Mouse (Mus musculus): ENCODE results near the gene 2010300C02Rik. TPM values are rescaled to one million over a fixed set of nuclear protein-coding genes. Genes with fewer than 3 reads are reported as not detected.

The 2010300C02Rik gene
- polyA plus RNA-seq (2017; shearing (Covaris generic)), result 0.87 TPM

DNA sequence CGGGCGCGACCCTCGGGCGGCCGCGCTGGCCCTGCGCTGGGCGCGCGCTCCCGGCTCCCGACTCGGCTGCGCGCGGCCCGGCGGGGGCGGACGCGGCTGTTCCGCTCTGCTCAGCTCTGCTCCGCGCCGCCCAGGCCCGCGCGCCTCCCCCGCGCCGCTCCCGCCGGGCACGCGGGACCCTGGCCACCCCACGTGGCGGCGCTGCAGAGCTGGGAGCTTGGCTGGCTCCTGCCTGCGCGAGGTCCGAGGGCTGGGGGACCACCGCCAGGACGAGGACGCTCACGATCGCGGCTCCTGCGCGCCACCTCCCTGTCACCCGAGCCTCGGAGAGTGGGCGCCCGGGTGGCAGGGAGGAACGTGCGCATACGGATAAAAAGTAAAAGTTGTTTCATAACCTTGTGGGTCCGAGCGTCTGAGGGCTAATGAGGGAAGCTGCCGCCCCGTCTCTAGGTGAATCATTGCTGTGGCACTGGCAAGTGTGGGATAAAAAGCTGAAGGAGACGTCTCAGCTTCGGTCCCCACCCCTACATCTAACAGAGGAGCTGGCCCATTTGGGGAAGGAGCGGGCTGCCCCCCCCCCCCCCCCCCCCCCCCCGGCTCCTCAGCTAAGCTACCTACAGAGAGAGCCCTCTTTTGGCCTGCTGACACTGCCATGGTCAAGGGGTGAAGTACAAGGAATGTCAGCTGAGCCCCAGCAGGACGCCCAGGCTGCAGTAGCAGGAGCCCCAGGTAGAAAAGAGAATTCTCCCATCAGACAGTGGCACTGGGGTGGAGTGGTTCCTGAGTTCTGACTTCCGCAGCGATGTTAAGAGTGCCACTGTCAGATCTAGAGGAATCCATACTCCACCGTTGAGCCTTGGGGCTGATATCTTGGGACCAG is at the start of gene 2010300C02Rik:
TSS of gene 2010300C02Rik (minus strand) at position 325 of the 880 bp plus-strand sequence.

Other genes starting within 250 kb of the 2010300C02Rik start
- 21.6 TPM for gene Mgat4a, start 179.1 kb downstream of the 2010300C02Rik start, polyA plus RNA-seq (2017; shearing (Covaris generic))
- gene Tsga10, start 146.3 kb upstream of the 2010300C02Rik start, polyA plus RNA-seq (2017; shearing (Covaris generic)), result 2.5 TPM
- 1.6 TPM for gene Lipt1, start 151.7 kb upstream of the 2010300C02Rik start, polyA plus RNA-seq (2017; shearing (Covaris generic))
- 58.0 TPM for gene Mitd1, start 170.3 kb upstream of the 2010300C02Rik start, polyA plus RNA-seq (2017; shearing (Covaris generic))
- gene Mrpl30, start 170.4 kb upstream of the 2010300C02Rik start, polyA plus RNA-seq (2017; shearing (Covaris generic)), result 169 TPM
- gene Lyg2, start 196.4 kb upstream of the 2010300C02Rik start, polyA plus RNA-seq (2017; shearing (Covaris generic)), result not detected
- not detected for gene Lyg1, start 237.7 kb upstream of the 2010300C02Rik start, polyA plus RNA-seq (2017; shearing (Covaris generic))